13 mouse cellular contexts compared by ENCODE assay signal in genomic region chr4:47698514-47698913, GRCm38 (mm10).
A peak's percentile ranks its signal among the peaks of the same experiment; 100 is the strongest.
DNase-seq lines count a peak whose midpoint lies in the region; ATAC-seq and TF ChIP-seq lines count a peak whose summit lies in the region.
"Had no signal": no experiment of that assay in that cellular context is flagged by ENCODE, and none has a peak within 500 bp of the region (broad histone marks: within the 10 kb centered on the region; RNA-seq: fewer than 3 reads in every experiment).

No protein-coding gene starts in this region.

- no peaks in the 10 kb centered on the region for H3K36me3 ChIP-seq in forebrain, embryonic 12.5 days (replicated peaks)
- no peaks in the 10 kb centered on the region for H3K36me3 ChIP-seq in limb, embryonic 15.5 days
- H3K36me3 ChIP-seq in liver, postnatal 0 days (replicated peaks; ENCODE audit: insufficient read depth, low read length): no peaks in the 10 kb centered on the region

- TF ChIP-seq EP300 in liver, postnatal 0 days (IDR thresholded peaks at IDR 0.05; ENCODE audit: low read depth): no peak

- peak; percentile 2 to 5 for DNase-seq in kidney, postnatal 4 days
- no peak for DNase-seq in kidney, adult 9 months
- DNase-seq in cerebellum, adult 11-12 months: peak; percentile 47
- DNase-seq in liver, postnatal 0 days: no peak
- no peak for DNase-seq in heart, postnatal 14 days
- no peak for DNase-seq in heart, postnatal 25 days (ENCODE audit: low spot score)
- DNase-seq: adrenal gland, postnatal 25 days; heart, postnatal 36 days; kidney, postnatal 36 days had no signal

- TF ChIP-seq CTCF in liver, postnatal 0 days (IDR thresholded peaks at IDR 0.05; ENCODE audit: low read depth): no peak

- H3K4me1 ChIP-seq in forebrain, embryonic 12.5 days: peaks cover 3% of the 10 kb centered on the region; the same call in 1 of the 2 replicates
- H3K4me1 ChIP-seq in limb, embryonic 15.5 days: peaks cover 11% of the 10 kb centered on the region; the same call in 1 of the 2 replicates
- H3K4me1 ChIP-seq in liver, postnatal 0 days (ENCODE audit: insufficient read depth): no peaks in the 10 kb centered on the region
- H3K4me1 ChIP-seq: megakaryocyte, embryonic 14.5 days had no signal

- no peaks in the 10 kb centered on the region for H3K27me3 ChIP-seq in forebrain, embryonic 12.5 days
- no peaks in the 10 kb centered on the region for H3K27me3 ChIP-seq in limb, embryonic 15.5 days
- no peaks in the 10 kb centered on the region for H3K27me3 ChIP-seq in liver, postnatal 0 days (ENCODE audit: insufficient read depth, low read length)
- H3K27me3 ChIP-seq: megakaryocyte, embryonic 14.5 days had no signal

- no peak overlapping the region for H3K27ac ChIP-seq in forebrain, embryonic 12.5 days
- 0 out of 2 replicates have a peak overlapping the region, but pooled peaks have one; percentile 18 for H3K27ac ChIP-seq in limb, embryonic 15.5 days
- H3K27ac ChIP-seq in liver, postnatal 0 days (ENCODE audit: low read depth): no peak overlapping the region

- no peak overlapping the region for H3K4me3 ChIP-seq in forebrain, embryonic 12.5 days (replicated peaks)
- no peak overlapping the region for H3K4me3 ChIP-seq in limb, embryonic 15.5 days
- H3K4me3 ChIP-seq in liver, postnatal 0 days (ENCODE audit: low read depth, low read length): no peak overlapping the region
- H3K4me3 ChIP-seq: megakaryocyte, embryonic 14.5 days had no signal

- intact Hi-C loops in heart, postnatal 14 days (cut with DNase I): no loop called here
- intact Hi-C loops in heart, postnatal 25 days (cut with DNase I): no loop called here

- H3K9ac ChIP-seq in forebrain, embryonic 12.5 days: no peak overlapping the region
- no peak overlapping the region for H3K9ac ChIP-seq in limb, embryonic 15.5 days
- H3K9ac ChIP-seq in liver, postnatal 0 days (replicated peaks): no peak overlapping the region

- no peak overlapping the region for H3K4me2 ChIP-seq in forebrain, embryonic 12.5 days
- no peak overlapping the region for H3K4me2 ChIP-seq in limb, embryonic 15.5 days
- H3K4me2 ChIP-seq in liver, postnatal 0 days (ENCODE audit: low read depth, low read length): no peak overlapping the region
- H3K4me2 ChIP-seq: liver, embryonic 11.5 days had no signal

- WGBS in forebrain, embryonic 12.5 days: 29% methylated on average over 4 of the region's 4 CpGs
- 13% methylated on average over 4 of the region's 4 CpGs for WGBS in limb, embryonic 15.5 days
- 73% methylated on average over 4 of the region's 4 CpGs for WGBS in liver, postnatal 0 days (ENCODE audit: insufficient replicate concordance)

- H3K9me3 ChIP-seq in forebrain, embryonic 12.5 days: no peaks in the 10 kb centered on the region
- no peaks in the 10 kb centered on the region for H3K9me3 ChIP-seq in limb, embryonic 15.5 days
- no peaks in the 10 kb centered on the region for H3K9me3 ChIP-seq in liver, postnatal 0 days (ENCODE audit: low read length)

- ATAC-seq in forebrain, embryonic 12.5 days (ENCODE audit: low FRiP score): peak; percentile 63; the same call in 1 of the 2 replicates
- no peak for ATAC-seq in limb, embryonic 15.5 days (ENCODE audit: insufficient number of reproducible peaks, low FRiP score, low TSS enrichment, low read depth)
- ATAC-seq in liver, postnatal 0 days: no peak

Comparison
In these comparisons a context has a peak if more than half of its experiments do, and no peak if none do; other contexts are left out.
1. DNase-seq: peak in kidney, postnatal 4 days (2 of 2) and cerebellum, adult 11-12 months (single experiment); none in kidney, adult 9 months (single experiment), liver, postnatal 0 days (single experiment), heart, postnatal 14 days (0 of 2) and heart, postnatal 25 days (single experiment).